Mouse (Mus musculus): Measurements from ENCODE around the gene Duox1.

- TF ChIP-seq POLR2A (IDR thresholded peaks at IDR 0.05; ENCODE audit: insufficient read depth, low read depth, low read length) (no peak), CTCF (IDR thresholded peaks at IDR 0.05) (no peak), EP300 (IDR thresholded peaks at IDR 0.05; ENCODE audit: insufficient read depth, low read depth, low read length) (no peak)
These were observed 1.9 kb downstream of the Duox1 start for GRCm38 (mm10) chr2:122317384-122317783.
